Mouse (Mus musculus) kidney, adult 8-10 months (tissue): ENCODE measurements around the gene Rbm26.

Experiments
- DNase-seq, 2 experiments: peaks; one replicate each; pipeline ENCODE4 v3.0.0; 2022

Rbm26 gene

GRCm38 (mm10) chr14:105085332-105085993, 91.7 kb downstream of the Rbm26 start:
- no peak for DNase-seq

GRCm38 (mm10) chr14:105084757-105085330, 92.3 kb downstream of the Rbm26 start:
- no peak for DNase-seq

- no peak for DNase-seq
Measured at GRCm38 (mm10) chr14:105084106-105084505, 93.0 kb downstream of the Rbm26 start.

GRCm38 (mm10) chr14:105074776-105075175, 102.4 kb downstream of the Rbm26 start:
- DNase-seq, result no peak

GRCm38 (mm10) chr14:105074376-105074775, 102.8 kb downstream of the Rbm26 start:
- no peak for DNase-seq

- no peak for DNase-seq
Measured at GRCm38 (mm10) chr14:105071010-105071509, 106.1 kb downstream of the Rbm26 start.

- DNase-seq, result no peak
Measured at GRCm38 (mm10) chr14:105070258-105071009, 106.7 kb downstream of the Rbm26 start.

GRCm38 (mm10) chr14:105068060-105068459, 109.1 kb downstream of the Rbm26 start:
- no peak for DNase-seq

GRCm38 (mm10) chr14:105064243-105064642, 112.9 kb downstream of the Rbm26 start:
- DNase-seq, result no peak

- no peak for DNase-seq
Measured at GRCm38 (mm10) chr14:105061230-105061629, 115.9 kb downstream of the Rbm26 start.

- no peak for DNase-seq
Measured at GRCm38 (mm10) chr14:105057934-105058333, 119.2 kb downstream of the Rbm26 start.
